Mouse (Mus musculus) colon, adult 2 months (tissue): Measurements from ENCODE around the gene Gm11568. TPM values are rescaled to one million over a fixed set of nuclear protein-coding genes. Genes with fewer than 3 reads are reported as not detected.

Source experiments
- polyA plus RNA-seq: library from polyadenylated mRNA; depleted of rRNA; stranded (reverse); fragments of >200 nt; gene quantifications from 2 replicates; pipeline ENCODE4 v1.2.3, GENCODE M21; 2012; rRNA removed

Gene Gm11568
- polyA plus RNA-seq, result not detected in 2 replicates

DNA sequence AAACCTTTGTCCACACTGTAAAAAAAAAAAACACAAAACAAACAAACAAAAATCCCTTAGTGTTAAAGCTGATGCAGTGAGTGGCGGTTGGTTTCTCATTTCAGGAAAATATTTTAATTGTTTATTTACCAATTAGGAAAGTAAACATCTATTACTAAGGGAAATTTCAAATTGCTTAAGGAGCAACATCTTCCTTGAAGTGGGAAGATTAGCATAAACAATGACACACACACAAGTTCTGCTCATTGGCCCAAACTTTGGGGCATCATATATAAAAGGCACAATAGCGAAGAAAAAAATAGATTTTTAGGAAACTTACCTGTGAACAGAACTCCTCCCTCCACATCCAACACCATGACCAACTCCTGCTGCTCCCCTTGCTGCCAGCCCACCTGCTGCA, at the start of gene Gm11568:
Gene Gm11568, plus strand, starts transcription at position 301 of the 400 bp plus-strand sequence.

DNA sequence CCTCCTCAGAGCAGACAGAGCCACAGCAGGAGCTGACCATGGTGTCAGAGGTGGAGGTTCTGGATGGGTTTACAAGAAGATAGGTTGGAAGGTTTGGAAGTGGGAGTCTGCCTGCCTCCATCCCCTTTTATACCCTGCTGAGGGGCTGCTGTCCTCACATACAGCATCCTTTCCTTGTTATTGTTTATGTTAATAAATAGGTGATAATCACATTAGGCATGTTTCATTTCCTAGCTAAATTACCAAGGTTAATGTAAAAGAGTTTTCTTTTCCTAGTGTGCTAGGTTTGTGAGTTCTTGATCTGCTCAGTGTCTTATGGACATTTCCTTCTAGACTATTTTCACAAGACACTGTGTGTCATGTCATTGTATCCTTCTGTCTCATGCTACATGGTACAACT, 47.9 kb upstream of the Gm11568 start, which contains the start of gene Krtap4-13:
Gene Krtap4-13, minus strand, starts transcription at position 101 of the 400 bp plus-strand sequence.

DNA sequence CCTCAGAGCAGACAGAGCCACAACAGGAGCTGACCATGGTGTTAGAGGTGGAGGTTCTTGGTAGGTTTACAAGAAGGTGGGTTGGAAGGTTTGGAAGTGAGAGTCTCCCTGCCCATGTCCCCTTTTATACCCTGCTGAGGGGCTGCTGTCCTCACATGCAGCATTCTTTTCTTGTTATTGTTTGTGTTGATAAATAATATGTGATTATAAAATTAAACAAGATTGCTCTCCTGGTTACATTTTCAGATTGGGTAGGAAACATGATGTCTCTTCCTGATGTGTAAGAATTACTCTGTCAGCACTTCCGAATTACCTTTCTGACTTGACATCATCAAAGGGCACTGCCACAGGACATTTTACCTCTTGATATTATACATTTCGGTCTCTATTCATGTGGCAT, 42.2 kb upstream of the Gm11568 start, which contains the start of gene Gm11564:
Gene Gm11564, minus strand, starts transcription at position 101 of the 400 bp plus-strand sequence.

DNA sequence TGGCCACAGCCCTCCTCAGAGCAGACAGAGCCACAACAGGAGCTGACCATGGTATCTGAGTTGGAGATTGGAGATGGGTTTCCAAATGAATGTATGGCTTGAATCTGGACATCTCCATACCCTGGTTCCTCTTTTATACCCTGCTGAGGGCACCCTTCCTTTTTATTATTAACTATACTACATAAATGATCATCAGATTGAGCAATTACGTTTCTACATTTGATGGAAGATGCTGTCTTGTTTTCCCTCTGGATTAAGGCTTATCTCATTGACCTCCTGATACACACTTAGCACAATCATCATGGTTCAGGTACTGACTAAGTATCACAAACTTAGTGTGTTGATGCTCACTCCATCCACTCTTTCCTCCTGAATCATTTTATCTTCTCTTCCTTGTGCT, 19.8 kb upstream of the Gm11568 start, which contains the start of gene 2300003K06Rik:
Gene 2300003K06Rik, minus strand, starts transcription at position 101 of the 400 bp plus-strand sequence.

DNA sequence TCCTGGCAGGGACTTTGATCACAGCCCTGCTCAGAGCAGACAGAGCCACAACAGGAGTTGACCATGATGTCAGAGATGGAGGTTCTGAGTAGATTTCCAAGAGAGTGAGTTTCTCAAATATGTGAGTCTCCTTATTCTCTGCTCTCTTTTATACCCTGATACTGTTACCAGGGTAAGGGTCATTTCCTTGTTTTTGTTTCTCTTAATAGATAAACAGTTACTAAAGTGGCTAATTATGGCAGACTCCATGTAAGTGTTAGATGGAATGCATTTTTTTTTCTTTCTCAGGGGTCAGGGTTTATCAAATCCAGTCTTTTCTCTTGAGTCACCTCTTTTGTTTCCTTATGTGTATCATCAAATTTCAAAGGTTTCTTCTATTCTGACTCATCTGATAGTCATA, 6.2 kb upstream of the Gm11568 start, which contains the start of gene Krtap4-16:
Gene Krtap4-16, minus strand, starts transcription at position 101 of the 400 bp plus-strand sequence.

DNA sequence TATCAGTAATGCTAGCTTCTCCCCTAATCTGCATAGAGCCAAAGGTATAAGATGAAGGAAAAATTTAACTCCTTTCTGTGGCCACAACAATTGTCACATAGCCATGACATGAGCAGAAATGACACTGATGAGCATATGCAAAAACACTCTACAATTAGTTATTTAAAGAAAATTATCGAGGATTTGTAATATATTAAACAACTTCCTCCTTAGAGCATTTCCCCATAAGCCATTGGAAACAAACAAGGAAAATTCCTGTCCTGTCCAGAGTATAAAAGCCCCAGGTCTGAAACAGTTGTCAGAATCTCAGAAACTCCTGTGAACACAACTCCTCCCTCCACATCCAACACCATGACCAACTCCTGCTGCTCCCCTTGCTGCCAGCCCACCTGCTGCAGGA, 6.5 kb downstream of the Gm11568 start, which contains the start of gene Gm11559:
Gene Gm11559, plus strand, starts transcription at position 301 of the 400 bp plus-strand sequence.

DNA sequence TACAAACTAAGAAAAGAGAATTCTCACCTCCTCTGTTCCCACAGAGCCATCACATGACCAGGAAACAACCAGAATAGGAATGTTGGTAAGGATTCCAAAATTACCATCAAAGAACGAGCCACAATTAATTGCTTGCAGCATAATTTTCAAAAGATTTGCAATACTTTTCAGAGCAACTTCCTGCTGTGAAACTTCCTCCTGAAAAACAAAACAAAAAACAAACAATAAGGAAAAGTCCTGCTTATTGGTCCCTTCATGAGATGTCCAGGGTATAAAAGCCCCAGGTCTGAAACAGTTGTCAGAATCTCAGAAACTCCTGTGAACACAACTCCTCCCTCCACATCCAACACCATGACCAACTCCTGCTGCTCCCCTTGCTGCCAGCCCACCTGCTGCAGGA, 15.4 kb downstream of the Gm11568 start, which contains the start of gene Krtap9-1:
Gene Krtap9-1, plus strand, starts transcription at position 301 of the 400 bp plus-strand sequence.

DNA sequence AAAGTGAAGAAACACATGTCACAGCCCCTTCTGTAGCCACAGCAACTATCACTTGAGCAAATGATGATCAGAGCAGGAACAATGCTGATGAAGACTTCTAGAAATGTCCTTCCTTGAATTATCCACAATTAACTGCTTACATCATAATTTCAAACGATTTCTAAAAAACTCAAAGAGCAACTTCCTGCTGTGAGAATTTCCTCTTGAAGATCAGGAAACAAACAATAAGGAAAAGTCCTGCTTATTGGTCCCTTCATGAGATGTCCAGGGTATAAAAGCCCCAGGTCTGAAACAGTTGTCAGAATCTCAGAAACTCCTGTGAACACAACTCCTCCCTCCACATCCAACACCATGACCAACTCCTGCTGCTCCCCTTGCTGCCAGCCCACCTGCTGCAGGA, 21.2 kb downstream of the Gm11568 start, which contains the start of gene Gm11567:
Gene Gm11567, plus strand, starts transcription at position 301 of the 400 bp plus-strand sequence.

DNA sequence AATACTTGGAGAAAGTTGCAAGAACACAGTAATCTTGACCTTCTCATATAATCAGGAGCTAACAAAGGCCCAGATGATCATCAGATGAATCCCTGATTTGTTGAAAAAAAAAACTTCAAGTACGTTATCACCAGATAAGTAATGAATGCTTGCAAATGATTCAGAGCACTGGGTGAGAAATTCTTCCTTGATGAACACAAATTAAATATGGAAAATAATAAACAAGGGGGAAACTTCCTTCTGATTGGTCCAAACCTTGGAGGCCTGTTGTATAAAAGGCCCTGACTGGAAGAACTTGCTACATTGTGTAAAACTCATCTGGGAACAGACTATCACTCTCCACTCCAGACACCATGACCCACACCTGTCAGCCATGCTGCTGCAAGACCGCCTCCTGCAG, 49.9 kb downstream of the Gm11568 start, which contains the start of gene Krtap31-1:
Gene Krtap31-1, plus strand, starts transcription at position 301 of the 400 bp plus-strand sequence.

Other genes with a start within 250 kb of the Gm11568 start
- not detected in 2 replicates for gene Gm11937, start 247.7 kb upstream of the Gm11568 start, polyA plus RNA-seq
- gene Krtap2-4, start 243.1 kb upstream of the Gm11568 start, polyA plus RNA-seq, result not detected in 2 replicates
- 1.3 TPM in 1 of 2 replicates, not detected in the other for gene Gm11562, start 237.5 kb upstream of the Gm11568 start, polyA plus RNA-seq
- not detected in 2 replicates for gene Krtap4-1, start 229.7 kb upstream of the Gm11568 start, polyA plus RNA-seq
- gene Krtap4-2, start 222.8 kb upstream of the Gm11568 start, polyA plus RNA-seq, result not detected in 2 replicates
- not detected in 2 replicates for gene Krtap4-7, start 213.8 kb upstream of the Gm11568 start, polyA plus RNA-seq
- not detected in 2 replicates for gene Gm11555, start 207.7 kb upstream of the Gm11568 start, polyA plus RNA-seq
- not detected in 2 replicates for gene Gm11563, start 199.0 kb upstream of the Gm11568 start, polyA plus RNA-seq
- gene Krtap4-6, start 192.0 kb upstream of the Gm11568 start, polyA plus RNA-seq, result not detected in 2 replicates
- not detected in 2 replicates for gene Gm14190, start 167.2 kb upstream of the Gm11568 start, polyA plus RNA-seq
- gene Gm14180, start 123.6 kb upstream of the Gm11568 start, polyA plus RNA-seq, result not detected in 2 replicates
- not detected in 2 replicates for gene Gm11595, start 85.0 kb upstream of the Gm11568 start, polyA plus RNA-seq
- not detected in 2 replicates for gene Krtap4-8, start 77.2 kb upstream of the Gm11568 start, polyA plus RNA-seq
- not detected in 2 replicates for gene Krtap4-9, start 72.7 kb upstream of the Gm11568 start, polyA plus RNA-seq
- not detected in 2 replicates for gene Gm11596, start 64.5 kb upstream of the Gm11568 start, polyA plus RNA-seq
- 0.33 TPM in 1 of 2 replicates, not detected in the other for gene Gm11569, start 59.0 kb upstream of the Gm11568 start, polyA plus RNA-seq
- not detected in 2 replicates for gene Gm11554, start 53.5 kb upstream of the Gm11568 start, polyA plus RNA-seq
- gene Krtap4-13, start 48.0 kb upstream of the Gm11568 start, polyA plus RNA-seq, result not detected in 2 replicates
- gene Gm11564, start 42.3 kb upstream of the Gm11568 start, polyA plus RNA-seq, result not detected in 2 replicates
- gene 2300003K06Rik, start 19.9 kb upstream of the Gm11568 start, polyA plus RNA-seq, result not detected in 2 replicates
- gene Krtap4-16, start 6.3 kb upstream of the Gm11568 start, polyA plus RNA-seq, result 0.13 TPM in 1 of 2 replicates, not detected in the other
- not detected in 2 replicates for gene Gm11559, start 6.6 kb downstream of the Gm11568 start, polyA plus RNA-seq
- not detected in 2 replicates for gene Krtap9-1, start 15.5 kb downstream of the Gm11568 start, polyA plus RNA-seq
- not detected in 2 replicates for gene Gm11567, start 21.3 kb downstream of the Gm11568 start, polyA plus RNA-seq
- not detected in 2 replicates for gene Krtap31-1, start 50.0 kb downstream of the Gm11568 start, polyA plus RNA-seq
- gene Gm11565, start 56.8 kb downstream of the Gm11568 start, polyA plus RNA-seq, result not detected in 2 replicates
- not detected in 2 replicates for gene Krtap31-2, start 78.4 kb downstream of the Gm11568 start, polyA plus RNA-seq
- gene Krtap9-5, start 90.6 kb downstream of the Gm11568 start, polyA plus RNA-seq, result not detected in 2 replicates
- not detected in 2 replicates for gene Krtap29-1, start 121.1 kb downstream of the Gm11568 start, polyA plus RNA-seq
- not detected in 2 replicates for gene Krtap16-1, start 128.7 kb downstream of the Gm11568 start, polyA plus RNA-seq
- gene Krtap17-1, start 136.1 kb downstream of the Gm11568 start, polyA plus RNA-seq, result 0.32 TPM in 1 of 2 replicates, not detected in the other
- not detected in 2 replicates for gene Krt33a, start 158.3 kb downstream of the Gm11568 start, polyA plus RNA-seq
- not detected in 2 replicates for gene Krt33b, start 172.0 kb downstream of the Gm11568 start, polyA plus RNA-seq
- gene Krt34, start 183.6 kb downstream of the Gm11568 start, polyA plus RNA-seq, result not detected in 2 replicates
- not detected in 2 replicates for gene Krt31, start 192.6 kb downstream of the Gm11568 start, polyA plus RNA-seq
- not detected in 2 replicates for gene Krt32, start 230.3 kb downstream of the Gm11568 start, polyA plus RNA-seq
- not detected in 2 replicates for gene Krt35, start 238.3 kb downstream of the Gm11568 start, polyA plus RNA-seq
- gene Krt36, start 247.7 kb downstream of the Gm11568 start, polyA plus RNA-seq, result 0.98 and 1.9 TPM in 2 replicates